Mouse (Mus musculus): ENCODE results near the gene Mgst2. TPM values are rescaled to one million over a fixed set of nuclear protein-coding genes. Genes with fewer than 3 reads are reported as not detected.
A peak's percentile ranks its signal among the peaks of the same experiment; 100 is the strongest.

Gene Mgst2
- polyA plus RNA-seq, 1 experiment from 2014 or later = 128 TPM

- H3K9ac ChIP-seq (ENCODE audit: low read depth, low read length) = no peak overlapping the region
- TF ChIP-seq CTCF (IDR thresholded peaks at IDR 0.05; ENCODE audit: low read depth) = no peak
- H3K27ac ChIP-seq (ENCODE audit: low read depth, low read length) = peak overlapping the region; percentile 74; the same call in 1 of the 2 replicates
- no peak for ATAC-seq
- H3K4me1 ChIP-seq (replicated peaks; ENCODE audit: control insufficient read depth, insufficient read depth, low read length) = no peaks in the 10 kb centered on the region
- H3K4me3 ChIP-seq (ENCODE audit: low read depth, low read length) = no peak overlapping the region
- no peaks in the 10 kb centered on the region for H3K27me3 ChIP-seq (replicated peaks; ENCODE audit: control insufficient read depth, insufficient read depth, low read length)
- no peaks in the 10 kb centered on the region; the same call in 1 of the 2 replicates for H3K9me3 ChIP-seq (ENCODE audit: control insufficient read depth)
- no peaks in the 10 kb centered on the region for H3K36me3 ChIP-seq (ENCODE audit: control insufficient read depth, insufficient read depth)
- WGBS = 67% methylated on average over 1 of the region's 1 CpGs
- H3K4me2 ChIP-seq (replicated peaks; ENCODE audit: low read depth) = no peak overlapping the region
Observed at GRCm38 (mm10) chr3:51708375-51708745, 48.2 kb downstream of the Mgst2 start.

- H3K9me3 ChIP-seq (ENCODE audit: control insufficient read depth) = no peaks in the 10 kb centered on the region; the same call in 1 of the 2 replicates
- H3K4me1 ChIP-seq (replicated peaks; ENCODE audit: control insufficient read depth, insufficient read depth, low read length) = no peaks in the 10 kb centered on the region
- H3K36me3 ChIP-seq (ENCODE audit: control insufficient read depth, insufficient read depth) = no peaks in the 10 kb centered on the region
- ATAC-seq = peak; percentile 61; the same call in 1 of the 2 replicates
- no peak overlapping the region for H3K9ac ChIP-seq (ENCODE audit: low read depth, low read length)
- WGBS = 48% methylated on average over 21 of the region's 21 CpGs
- TF ChIP-seq CTCF (IDR thresholded peaks at IDR 0.05; ENCODE audit: low read depth) = no peak
- H3K4me3 ChIP-seq (ENCODE audit: low read depth, low read length) = peak overlapping the region; percentile 4; the same call in 1 of the 2 replicates
- H3K27ac ChIP-seq (ENCODE audit: low read depth, low read length) = peak overlapping the region; percentile 74
- no peaks in the 10 kb centered on the region for H3K27me3 ChIP-seq (replicated peaks; ENCODE audit: control insufficient read depth, insufficient read depth, low read length)
- H3K4me2 ChIP-seq (replicated peaks; ENCODE audit: low read depth) = peak overlapping the region; percentile 45
Observed at GRCm38 (mm10) chr3:51708746-51709411, 48.7 kb downstream of the Mgst2 start.

GRCm38 (mm10) chr3:51712382-51712781, 52.2 kb downstream of the Mgst2 start:
- no peak for ATAC-seq
- H3K4me3 ChIP-seq (ENCODE audit: low read depth, low read length) = no peak overlapping the region
- no peak for TF ChIP-seq CTCF (IDR thresholded peaks at IDR 0.05; ENCODE audit: low read depth)
- WGBS = 42% methylated on average over 3 of the region's 3 CpGs
- H3K27me3 ChIP-seq (replicated peaks; ENCODE audit: control insufficient read depth, insufficient read depth, low read length) = no peaks in the 10 kb centered on the region
- H3K27ac ChIP-seq (ENCODE audit: low read depth, low read length) = no peak overlapping the region
- H3K9ac ChIP-seq (ENCODE audit: low read depth, low read length) = no peak overlapping the region
- 0 out of 2 replicates have a peak, but pooled peaks cover 2% of the 10 kb centered on the region for H3K4me1 ChIP-seq (replicated peaks; ENCODE audit: control insufficient read depth, insufficient read depth, low read length)
- H3K9me3 ChIP-seq (ENCODE audit: control insufficient read depth) = no peaks in the 10 kb centered on the region
- no peak overlapping the region for H3K4me2 ChIP-seq (replicated peaks; ENCODE audit: low read depth)
- no peaks in the 10 kb centered on the region for H3K36me3 ChIP-seq (ENCODE audit: control insufficient read depth, insufficient read depth)

- Histone ChIP-seq H3K4me1 (replicated peaks; ENCODE audit: control insufficient read depth, insufficient read depth, low read length) (0 out of 2 replicates have a peak, but pooled peaks cover 5% of the 10 kb centered on the region), H3K4me3 (ENCODE audit: low read depth, low read length) (no peak overlapping the region), H3K27me3 (replicated peaks; ENCODE audit: control insufficient read depth, insufficient read depth, low read length) (no peaks in the 10 kb centered on the region), H3K9me3 (ENCODE audit: control insufficient read depth) (no peaks in the 10 kb centered on the region), H3K27ac (ENCODE audit: low read depth, low read length) (no peak overlapping the region), H3K9ac (ENCODE audit: low read depth, low read length) (no peak overlapping the region), H3K36me3 (ENCODE audit: control insufficient read depth, insufficient read depth) (no peaks in the 10 kb centered on the region), H3K4me2 (replicated peaks; ENCODE audit: low read depth) (no peak overlapping the region)
- TF ChIP-seq CTCF (IDR thresholded peaks at IDR 0.05; ENCODE audit: low read depth) = no peak
- WGBS = 49% methylated on average over 8 of the region's 8 CpGs
- no peak for ATAC-seq
Observed at GRCm38 (mm10) chr3:51713233-51713632, 53.1 kb downstream of the Mgst2 start.

GRCm38 (mm10) chr3:51714469-51714868, 54.3 kb downstream of the Mgst2 start:
- Histone ChIP-seq H3K27ac (ENCODE audit: low read depth, low read length) (no peak overlapping the region), H3K9ac (ENCODE audit: low read depth, low read length) (no peak overlapping the region)
- no peak for ATAC-seq

GRCm38 (mm10) chr3:51717455-51717854, 57.3 kb downstream of the Mgst2 start:
- Histone ChIP-seq H3K4me1 (replicated peaks; ENCODE audit: control insufficient read depth, insufficient read depth, low read length) (peaks cover 5% of the 10 kb centered on the region; the same call in 1 of the 2 replicates), H3K4me2 (replicated peaks; ENCODE audit: low read depth) (no peak overlapping the region), H3K4me3 (ENCODE audit: low read depth, low read length) (no peak overlapping the region), H3K9ac (ENCODE audit: low read depth, low read length) (no peak overlapping the region), H3K27me3 (replicated peaks; ENCODE audit: control insufficient read depth, insufficient read depth, low read length) (no peaks in the 10 kb centered on the region), H3K9me3 (ENCODE audit: control insufficient read depth) (no peaks in the 10 kb centered on the region), H3K36me3 (ENCODE audit: control insufficient read depth, insufficient read depth) (no peaks in the 10 kb centered on the region), H3K27ac (ENCODE audit: low read depth, low read length) (no peak overlapping the region)
- no peak for TF ChIP-seq CTCF (IDR thresholded peaks at IDR 0.05; ENCODE audit: low read depth)
- peak; percentile 85 for ATAC-seq
- 25% methylated on average over 3 of the region's 3 CpGs for WGBS

More at GRCm38 (mm10) chr3:51714469-51714868, 54.3 kb downstream of the Mgst2 start:
- no peaks in the 10 kb centered on the region for H3K9me3 ChIP-seq (ENCODE audit: control insufficient read depth)
- 82% methylated on average over 5 of the region's 5 CpGs for WGBS
- H3K4me1 ChIP-seq (replicated peaks; ENCODE audit: control insufficient read depth, insufficient read depth, low read length) = peaks cover 5% of the 10 kb centered on the region; the same call in 1 of the 2 replicates
- no peaks in the 10 kb centered on the region for H3K36me3 ChIP-seq (ENCODE audit: control insufficient read depth, insufficient read depth)
- no peak overlapping the region for H3K4me2 ChIP-seq (replicated peaks; ENCODE audit: low read depth)
- no peak for TF ChIP-seq CTCF (IDR thresholded peaks at IDR 0.05; ENCODE audit: low read depth)
- no peaks in the 10 kb centered on the region for H3K27me3 ChIP-seq (replicated peaks; ENCODE audit: control insufficient read depth, insufficient read depth, low read length)
- no peak overlapping the region for H3K4me3 ChIP-seq (ENCODE audit: low read depth, low read length)
